Mouse (Mus musculus): ENCODE data around the gene Hcn1.

DNA sequence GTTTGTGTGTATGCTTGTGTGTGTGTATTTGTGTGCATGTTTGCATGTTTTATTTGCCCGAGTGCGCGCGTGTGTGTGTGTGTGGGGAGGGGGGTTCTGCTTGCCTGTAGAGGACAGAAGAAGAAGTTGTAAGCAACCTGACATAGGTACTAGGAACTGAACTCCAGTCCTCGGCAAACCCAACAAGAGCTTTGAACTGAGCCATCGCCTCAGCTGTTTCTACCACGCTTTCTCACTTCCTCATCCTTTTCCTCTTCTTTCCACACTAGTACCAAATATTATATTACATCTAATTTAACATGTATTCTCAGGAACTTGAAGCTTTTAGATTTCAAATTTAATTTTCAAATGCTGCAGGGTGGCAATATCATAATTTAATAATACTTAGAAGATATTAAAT, 236.1 kb downstream of the Hcn1 start:
- no peak for TF ChIP-seq POLR2A (IDR thresholded peaks at IDR 0.05; ENCODE audit: insufficient read depth, low read depth, low read length)
- TF ChIP-seq CTCF (IDR thresholded peaks at IDR 0.05; ENCODE audit: insufficient read depth, low read depth, low read length) = no peak
